Mouse (Mus musculus) embryonic facial prominence, embryonic 10.5 days (tissue): ENCODE results near the gene Esyt2. TPM values are rescaled to one million over a fixed set of nuclear protein-coding genes. Genes with fewer than 3 reads are reported as not detected.

ENCODE experiments used
- DNase-seq: peaks from one replicate; pipeline ENCODE4 v3.0.0-alpha.2; 2017; ENCODE audit warnings: low spot score
- H3K27ac ChIP-seq: fragments of 300-500 bp; sonication (generic); replicated peaks from 2 replicates; pipeline ENCODE4 v1.5.1; 2016; ENCODE audit warnings: mild to moderate bottlenecking
- H3K27me3 ChIP-seq: fragments of 300-500 bp; sonication (generic); replicated peaks from 2 replicates; pipeline ENCODE4 v1.6.1; 2016; ENCODE audit warnings: low read depth, mild to moderate bottlenecking; ENCODE audit not compliant: poor library complexity, severe bottlenecking
- H3K36me3 ChIP-seq: fragments of 300-500 bp; sonication (generic); replicated peaks from 2 replicates; pipeline ENCODE4 v1.6.1; 2016; ENCODE audit warnings: mild to moderate bottlenecking, moderate library complexity
- H3K4me1 ChIP-seq: fragments of 300-500 bp; sonication (generic); 2 replicates; pipeline ENCODE4 v1.6.1; 2016
- H3K4me3 ChIP-seq: fragments of 300-500 bp; sonication (generic); 2 replicates; pipeline ENCODE4 v1.5.1; 2016; ENCODE audit warnings: mild to moderate bottlenecking, moderate library complexity
- H3K9me3 ChIP-seq: fragments of 300-500 bp; sonication (generic); 2 replicates; pipeline ENCODE4 v1.6.1; 2016; ENCODE audit warnings: mild to moderate bottlenecking
- WGBS: fragments of 180-500 bp; shearing (Covaris S2); methylation state at CpG from one replicate; pipeline ENCODE4 v1.1.7; 2016; 5-methylcytosine and 5-hydroxymethylcytosine counted together
- polyA plus RNA-seq: library from polyadenylated mRNA; unstranded; fragments of >200 nt; fragmentation: Nextera tagmentation; extraction: Ambion mirVana; gene quantifications from 2 replicates; pipeline ENCODE4 v1.2.1, GENCODE M21; 2016

Esyt2 gene
- polyA plus RNA-seq, 1 experiment from 2014 or later, result 14.0 TPM

DNA sequence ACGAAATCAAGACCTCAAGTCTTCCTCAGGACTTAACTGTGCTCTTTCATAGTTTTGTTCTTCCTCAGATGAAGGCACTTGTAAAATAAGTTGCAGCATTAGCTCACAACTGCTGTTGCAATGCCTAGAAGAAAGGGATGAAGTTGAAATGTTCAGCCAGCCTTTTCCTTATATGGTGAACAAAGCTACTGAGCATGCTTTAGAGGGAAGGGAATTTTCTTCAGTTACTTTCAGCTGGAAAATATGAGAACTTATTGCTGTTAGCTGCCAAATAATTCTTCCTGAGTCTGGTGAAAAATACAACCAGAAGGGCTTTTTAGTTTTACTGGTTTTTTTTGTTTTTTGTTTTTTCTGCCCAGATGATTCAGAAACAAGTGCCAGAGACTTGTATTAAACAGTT is 45.2 kb downstream of the Esyt2 start:
- Histone ChIP-seq H3K27ac (no peak overlapping the region), H3K4me3 (no peak overlapping the region), H3K4me1 (no peaks in the 10 kb centered on the region), H3K9me3 (no peaks in the 10 kb centered on the region), H3K27me3 (no peaks in the 10 kb centered on the region), H3K36me3 (peaks cover 23% of the 10 kb centered on the region; the same call in 1 of the 2 replicates)
- no peak for DNase-seq
- 82% methylated on average over 1 of the region's 1 CpGs for WGBS

DNA sequence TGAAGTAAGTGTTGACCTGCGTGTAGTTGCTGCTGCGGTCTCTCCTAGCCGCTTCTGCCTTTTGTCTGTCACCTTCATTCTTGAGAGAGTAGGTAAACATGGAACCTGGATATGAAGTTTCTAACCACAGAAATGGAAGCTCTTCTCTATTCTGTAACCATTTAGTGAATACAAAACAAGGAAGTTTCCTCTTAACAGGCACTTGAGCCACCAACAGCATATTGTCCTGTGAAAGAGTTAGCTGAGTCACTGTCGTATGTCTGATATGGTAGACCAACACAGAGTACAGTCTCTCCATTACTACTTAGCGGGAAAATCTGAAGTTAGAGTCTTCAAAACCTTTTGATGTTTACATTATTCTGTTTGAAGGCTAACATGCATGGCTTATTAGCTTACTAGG is 53.3 kb downstream of the Esyt2 start:
- Histone ChIP-seq H3K27me3 (no peaks in the 10 kb centered on the region), H3K9me3 (no peaks in the 10 kb centered on the region), H3K4me3 (no peak overlapping the region)

DNA sequence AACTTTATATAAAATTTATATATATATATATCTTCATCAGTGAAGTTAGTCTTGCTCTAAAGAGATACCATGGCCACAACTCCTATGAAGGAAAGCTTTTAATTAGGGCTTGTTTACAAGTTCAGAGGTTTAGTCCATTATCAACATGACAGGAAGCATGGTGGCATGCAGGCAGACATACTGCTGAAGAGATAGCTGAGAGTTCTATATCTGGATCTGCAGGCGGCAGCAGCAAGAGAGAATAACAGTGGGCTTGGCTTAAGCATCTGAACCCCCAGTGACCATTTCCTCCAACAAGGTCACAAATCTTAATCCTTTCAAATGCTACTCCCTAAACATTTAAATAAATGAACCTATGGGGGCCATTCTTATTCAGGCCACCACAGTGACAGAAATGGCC is 59.2 kb downstream of the Esyt2 start:
- no peak for DNase-seq
- Histone ChIP-seq H3K27ac (no peak overlapping the region), H3K9me3 (no peaks in the 10 kb centered on the region), H3K27me3 (no peaks in the 10 kb centered on the region), H3K36me3 (peaks cover 24% of the 10 kb centered on the region; the same call in 1 of the 2 replicates), H3K4me1 (no peaks in the 10 kb centered on the region), H3K4me3 (no peak overlapping the region)
- WGBS, result 98% methylated on average over 1 of the region's 1 CpGs

More for the DNA sequence above, 53.3 kb downstream of the Esyt2 start:
- Histone ChIP-seq H3K4me1 (no peaks in the 10 kb centered on the region), H3K36me3 (peaks cover 5% of the 10 kb centered on the region; the same call in 1 of the 2 replicates), H3K27ac (no peak overlapping the region)
- DNase-seq, result no peak
- WGBS, result 95% methylated on average over 5 of the region's 5 CpGs

DNA sequence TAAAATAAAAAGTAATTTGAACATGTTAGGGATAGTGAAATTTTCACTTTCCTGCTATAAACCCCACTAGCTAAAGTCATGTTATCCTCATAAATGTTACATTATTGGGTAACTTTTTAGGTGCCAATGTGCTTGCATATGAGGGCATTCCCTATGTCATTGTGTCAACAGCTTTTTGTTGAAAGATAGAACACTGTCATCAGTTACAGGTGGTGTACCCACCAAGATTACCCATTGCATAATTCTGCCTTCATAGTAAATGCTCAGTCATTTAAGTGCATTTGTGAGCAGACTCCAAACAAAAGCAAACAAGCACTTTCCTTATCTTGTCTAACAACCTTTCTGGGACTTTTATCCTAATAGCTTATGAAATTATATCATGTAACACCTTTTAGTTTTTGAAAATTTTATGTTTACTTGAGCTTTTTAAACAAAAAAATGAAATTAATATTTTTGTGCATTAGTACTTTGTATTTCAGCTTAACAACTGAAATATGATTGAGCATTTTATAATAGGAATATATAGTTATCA is 67.8 kb downstream of the Esyt2 start:
- no peaks in the 10 kb centered on the region for H3K4me1 ChIP-seq

DNA sequence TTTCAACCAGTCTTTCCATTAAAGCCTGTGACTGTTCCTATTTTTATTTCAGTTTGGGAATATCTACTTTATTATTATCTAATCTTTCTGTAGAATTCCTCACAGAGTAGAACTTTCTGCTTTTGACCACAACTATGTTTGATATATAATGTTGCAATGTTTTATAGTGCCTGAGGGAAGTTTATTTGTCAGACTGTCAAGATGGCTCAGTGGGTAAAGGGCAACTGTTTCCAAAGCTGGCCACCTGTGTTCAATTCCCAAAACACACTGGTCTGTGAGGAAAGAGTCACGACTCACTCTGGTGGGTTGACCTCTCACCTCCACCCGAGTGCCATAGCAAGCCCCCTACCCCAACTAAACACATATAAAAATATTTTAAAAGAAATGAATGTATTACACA is 68.4 kb downstream of the Esyt2 start:
- H3K4me1 ChIP-seq, result no peaks in the 10 kb centered on the region
- H3K36me3 ChIP-seq, result peaks cover 36% of the 10 kb centered on the region
- H3K27ac ChIP-seq, result no peak overlapping the region
- DNase-seq, result no peak
- no peaks in the 10 kb centered on the region for H3K27me3 ChIP-seq
- H3K4me3 ChIP-seq, result no peak overlapping the region
- H3K9me3 ChIP-seq, result no peaks in the 10 kb centered on the region
- WGBS, result 57% methylated on average over 2 of the region's 2 CpGs

More for the DNA sequence above, 67.8 kb downstream of the Esyt2 start:
- DNase-seq, result no peak
- Histone ChIP-seq H3K36me3 (peaks cover 36% of the 10 kb centered on the region), H3K9me3 (no peaks in the 10 kb centered on the region), H3K4me3 (no peak overlapping the region), H3K27ac (no peak overlapping the region), H3K27me3 (no peaks in the 10 kb centered on the region)

DNA sequence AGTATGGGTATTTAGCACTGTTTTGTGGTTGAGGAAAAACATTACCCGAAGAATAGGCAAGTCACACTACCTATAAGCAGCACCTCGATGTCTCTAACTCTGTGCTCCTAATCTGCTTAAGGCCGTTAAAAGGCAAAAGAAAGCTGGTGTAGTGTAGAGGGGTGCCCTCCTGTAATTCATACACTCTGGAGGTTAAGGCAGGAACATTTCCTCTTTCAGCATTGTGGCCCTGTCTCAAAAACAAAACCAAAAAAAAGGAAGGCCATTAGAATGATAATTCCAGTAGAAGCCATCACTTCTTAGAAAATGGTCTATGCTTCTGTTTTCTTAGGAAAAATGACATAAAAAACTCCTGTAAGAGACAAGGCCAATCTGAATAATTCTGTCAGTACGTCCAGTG is 70.0 kb downstream of the Esyt2 start:
- Histone ChIP-seq H3K9me3 (no peaks in the 10 kb centered on the region), H3K4me3 (no peak overlapping the region), H3K27me3 (no peaks in the 10 kb centered on the region), H3K27ac (no peak overlapping the region), H3K36me3 (peaks cover 33% of the 10 kb centered on the region), H3K4me1 (no peaks in the 10 kb centered on the region)
- 89% methylated on average over 4 of the region's 4 CpGs for WGBS
- no peak for DNase-seq

DNA sequence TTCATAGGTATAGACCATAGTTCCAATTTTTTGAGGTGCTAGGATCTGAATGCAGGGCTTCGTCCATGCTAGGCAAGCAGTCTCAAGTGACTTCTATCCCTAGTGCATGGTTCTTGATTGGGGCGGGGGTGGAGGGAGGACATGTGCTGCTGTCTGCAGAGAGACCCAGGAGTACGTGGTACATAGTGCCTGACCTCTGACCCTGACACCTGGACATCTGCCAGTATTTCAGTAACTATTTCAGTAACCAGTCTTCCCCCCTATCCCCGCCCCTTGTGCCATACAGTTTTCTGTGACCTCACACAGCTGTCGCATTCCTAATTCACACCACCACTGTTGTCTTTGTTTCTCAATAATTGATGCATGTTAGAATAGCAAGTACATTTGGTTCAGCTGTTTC is 71.4 kb downstream of the Esyt2 start:
- Histone ChIP-seq H3K4me1 (no peaks in the 10 kb centered on the region), H3K9me3 (no peaks in the 10 kb centered on the region), H3K27me3 (no peaks in the 10 kb centered on the region), H3K4me3 (no peak overlapping the region), H3K27ac (no peak overlapping the region), H3K36me3 (peaks cover 33% of the 10 kb centered on the region)
- DNase-seq, result no peak
- 77% methylated on average over 5 of the region's 5 CpGs for WGBS

DNA sequence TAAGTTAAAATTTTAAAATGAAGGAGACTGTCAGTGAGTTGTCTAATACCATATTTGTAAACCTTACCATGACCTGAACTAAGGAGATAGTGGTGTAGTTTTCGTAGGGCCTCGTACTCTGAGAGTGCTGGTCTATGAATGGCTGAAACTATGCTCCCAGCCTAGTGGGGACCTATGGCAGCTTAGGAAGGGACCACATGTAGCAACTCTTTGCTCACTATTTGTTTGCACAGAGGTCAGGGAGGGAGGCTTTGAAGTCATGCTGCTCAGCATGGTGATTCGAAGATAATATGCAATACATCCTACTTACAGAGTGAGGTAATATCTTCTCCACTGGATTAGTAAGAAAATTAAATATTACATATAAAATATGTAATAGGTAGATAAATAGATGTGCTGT is 73.7 kb downstream of the Esyt2 start:
- Histone ChIP-seq H3K27ac (no peak overlapping the region), H3K4me3 (no peak overlapping the region), H3K36me3 (peaks cover 37% of the 10 kb centered on the region), H3K27me3 (no peaks in the 10 kb centered on the region), H3K9me3 (no peaks in the 10 kb centered on the region), H3K4me1 (no peaks in the 10 kb centered on the region)
- DNase-seq, result no peak
- WGBS, result 91% methylated on average over 3 of the region's 3 CpGs

DNA sequence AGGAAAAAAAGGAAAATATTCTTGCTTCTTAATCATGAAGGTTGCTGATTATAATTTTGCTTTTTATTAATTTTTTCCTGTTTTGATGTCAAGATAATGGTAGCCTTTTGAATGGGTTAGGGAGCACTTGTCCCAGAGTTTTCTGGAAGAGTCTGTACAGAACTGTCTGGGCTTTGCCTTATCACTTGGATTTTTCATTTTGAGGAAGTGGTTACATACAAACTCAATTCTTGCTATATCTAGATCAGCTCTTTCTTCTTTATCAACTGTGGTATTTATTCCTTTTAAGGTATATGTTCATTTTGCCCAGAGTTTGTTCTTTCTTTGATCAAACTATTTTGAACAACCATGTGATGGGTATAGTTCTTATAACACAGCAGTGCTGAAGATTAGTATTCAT is 81.1 kb downstream of the Esyt2 start:
- no peak overlapping the region for H3K4me3 ChIP-seq
- peaks cover 49% of the 10 kb centered on the region for H3K36me3 ChIP-seq
- no peaks in the 10 kb centered on the region for H3K9me3 ChIP-seq

DNA sequence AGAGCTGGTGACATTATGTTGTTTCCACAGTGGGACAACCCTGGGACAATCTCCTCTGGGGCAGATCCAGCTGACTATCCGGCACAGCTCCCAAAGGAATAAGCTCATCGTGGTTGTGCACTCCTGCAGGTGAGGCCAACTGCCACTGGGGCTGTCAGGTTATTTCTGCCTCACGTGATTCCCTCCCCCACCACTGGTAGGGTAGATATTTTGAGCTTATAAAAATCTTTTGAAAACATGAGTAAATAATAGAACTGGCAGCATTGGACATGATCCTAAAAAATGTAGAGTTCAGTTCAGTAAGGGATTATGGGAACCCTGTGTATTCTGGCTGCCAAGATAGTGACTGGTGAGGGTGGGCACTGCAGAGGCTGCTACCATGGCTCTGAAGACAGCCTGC is 85.9 kb downstream of the Esyt2 start:
- Histone ChIP-seq H3K4me1 (no peaks in the 10 kb centered on the region), H3K36me3 (peaks cover 46% of the 10 kb centered on the region), H3K4me3 (no peak overlapping the region), H3K27ac (no peak overlapping the region), H3K9me3 (no peaks in the 10 kb centered on the region), H3K27me3 (no peaks in the 10 kb centered on the region)
- WGBS, result 90% methylated on average over 3 of the region's 3 CpGs
- no peak for DNase-seq

More for the DNA sequence above, 81.1 kb downstream of the Esyt2 start:
- Histone ChIP-seq H3K4me1 (no peaks in the 10 kb centered on the region), H3K27ac (no peak overlapping the region), H3K27me3 (no peaks in the 10 kb centered on the region)
- DNase-seq, result no peak

DNA sequence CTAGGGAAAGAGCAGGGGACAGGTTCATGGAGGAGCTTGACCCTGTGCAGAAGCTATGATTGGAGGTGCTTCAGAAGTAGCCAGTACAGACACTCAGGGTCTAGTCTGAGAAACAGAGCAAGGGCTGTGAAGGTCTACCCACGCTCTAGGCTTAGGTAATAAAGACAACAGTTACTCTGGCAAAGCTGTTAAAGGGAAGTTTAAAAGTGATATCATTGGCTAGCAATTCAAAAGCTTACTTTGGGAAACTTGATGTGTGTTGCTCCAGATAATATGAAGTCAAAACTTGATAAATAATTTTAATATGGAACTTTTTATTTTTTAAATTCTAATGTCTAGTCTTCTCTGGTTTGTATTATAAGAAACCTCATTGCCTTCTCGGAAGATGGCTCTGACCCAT is 86.3 kb downstream of the Esyt2 start:
- Histone ChIP-seq H3K4me3 (no peak overlapping the region), H3K4me1 (no peaks in the 10 kb centered on the region), H3K36me3 (peaks cover 46% of the 10 kb centered on the region), H3K27ac (no peak overlapping the region), H3K9me3 (no peaks in the 10 kb centered on the region), H3K27me3 (no peaks in the 10 kb centered on the region)
- WGBS, result 97% methylated on average over 2 of the region's 2 CpGs
- DNase-seq, result no peak

DNA sequence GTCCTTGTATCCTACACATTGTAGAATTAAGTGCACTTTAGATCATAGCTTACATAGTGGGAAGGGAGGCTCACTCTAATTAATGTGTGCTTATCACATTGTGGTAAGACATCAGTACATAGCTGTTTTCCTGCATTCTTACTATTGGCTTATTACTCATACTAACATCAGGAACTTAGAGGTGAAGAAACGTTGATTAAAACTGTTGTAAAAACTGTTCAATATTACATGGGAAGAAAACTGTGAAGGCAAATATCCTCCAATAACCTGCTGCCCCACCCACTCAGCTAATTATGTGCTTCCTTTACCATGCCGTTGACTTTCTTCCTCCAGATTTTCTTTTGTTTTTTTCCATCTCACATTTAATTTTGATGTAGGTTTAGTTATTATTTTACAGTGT is 87.9 kb downstream of the Esyt2 start:
- H3K27me3 ChIP-seq, result no peaks in the 10 kb centered on the region
- no peaks in the 10 kb centered on the region for H3K4me1 ChIP-seq
- DNase-seq, result no peak
- no peak overlapping the region for H3K4me3 ChIP-seq
- H3K36me3 ChIP-seq, result peaks cover 43% of the 10 kb centered on the region
- H3K27ac ChIP-seq, result no peak overlapping the region
- no peaks in the 10 kb centered on the region for H3K9me3 ChIP-seq
- 88% methylated on average over 2 of the region's 2 CpGs for WGBS

DNA sequence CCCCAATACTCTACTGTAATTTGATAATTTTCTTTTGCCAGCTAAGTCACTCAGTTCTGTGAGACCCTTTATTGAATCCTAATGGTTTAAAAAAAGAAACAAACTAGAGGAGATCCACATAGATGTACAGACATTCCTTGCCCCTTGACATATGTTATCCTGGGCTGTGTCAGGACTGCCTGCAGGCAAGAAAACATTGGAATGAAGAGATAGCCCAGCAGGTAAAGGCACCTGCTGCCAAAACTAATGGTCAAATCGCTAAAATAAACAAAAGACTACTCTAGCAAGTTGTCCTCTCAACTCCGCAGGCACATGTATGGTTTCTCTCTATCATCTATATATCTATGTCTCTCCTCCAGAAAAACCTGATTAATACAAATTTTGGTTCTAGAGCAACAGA is 102.1 kb downstream of the Esyt2 start:
- DNase-seq, result no peak
- H3K4me1 ChIP-seq, result no peaks in the 10 kb centered on the region
- no peaks in the 10 kb centered on the region for H3K9me3 ChIP-seq
- H3K27ac ChIP-seq, result no peak overlapping the region
- peaks cover 3% of the 10 kb centered on the region for H3K36me3 ChIP-seq
- WGBS, result 81% methylated on average over 2 of the region's 2 CpGs
- no peak overlapping the region for H3K4me3 ChIP-seq
- H3K27me3 ChIP-seq, result no peaks in the 10 kb centered on the region

DNA sequence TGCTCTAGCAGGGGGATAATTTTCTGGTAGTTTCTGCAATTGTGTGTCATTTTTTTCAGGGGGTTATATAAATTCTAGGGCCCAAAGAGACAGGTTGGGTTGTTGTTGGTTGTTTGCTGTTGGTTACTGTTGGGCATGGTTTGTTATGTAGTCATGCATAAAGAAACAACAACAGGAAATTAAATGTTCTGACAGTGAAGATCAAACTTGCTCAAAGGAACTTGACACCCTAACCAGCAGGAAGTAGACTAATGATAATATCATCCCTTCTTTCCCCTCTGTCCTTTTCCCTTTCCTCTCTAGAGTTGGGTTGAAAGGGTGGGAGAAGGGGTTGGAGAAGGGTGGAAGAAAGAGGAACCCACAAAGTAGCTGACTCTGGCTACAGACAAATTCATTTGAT is 103.0 kb downstream of the Esyt2 start:
- Histone ChIP-seq H3K9me3 (no peaks in the 10 kb centered on the region), H3K4me1 (no peaks in the 10 kb centered on the region)

More for the DNA sequence above, 103.0 kb downstream of the Esyt2 start:
- Histone ChIP-seq H3K4me3 (no peak overlapping the region), H3K27ac (no peak overlapping the region), H3K36me3 (peaks cover 3% of the 10 kb centered on the region), H3K27me3 (no peaks in the 10 kb centered on the region)
- no peak for DNase-seq
